In the genomic region with DNA sequence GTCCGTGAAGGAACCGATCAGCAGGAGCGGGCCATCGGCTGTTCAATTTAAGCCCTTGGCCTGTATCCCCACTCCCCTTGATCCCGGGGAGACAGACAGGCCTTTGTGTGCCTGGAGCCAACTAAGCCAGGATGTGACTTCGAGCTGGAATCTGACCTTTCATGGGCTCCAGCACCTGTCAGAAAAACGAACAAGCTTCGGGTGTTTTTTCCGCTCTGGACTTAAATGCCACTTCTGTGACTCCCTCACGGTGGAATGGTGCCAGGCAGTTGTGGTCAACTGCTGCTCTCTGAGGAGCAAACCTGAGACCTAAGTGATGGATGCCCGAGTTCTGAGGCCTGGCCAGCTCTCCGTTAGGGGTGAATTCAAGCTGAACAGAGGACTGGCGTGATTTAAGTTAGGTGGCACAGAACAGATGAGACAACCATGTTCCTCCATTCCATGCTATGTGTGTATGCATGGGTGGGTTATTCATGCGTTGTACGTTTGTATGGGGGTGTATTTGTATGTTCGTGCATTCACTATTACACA, we compare ENCODE assay signal across 10 mouse cellular contexts.
A peak's percentile ranks its signal among the peaks of the same experiment; 100 is the strongest.
DNase-seq lines count a peak whose midpoint lies in the region; ATAC-seq and TF ChIP-seq lines count a peak whose summit lies in the region.
"Had no signal": no experiment of that assay in that cellular context is flagged by ENCODE, and none has a peak within 500 bp of the region (broad histone marks: within the 10 kb centered on the region; RNA-seq: fewer than 3 reads in every experiment).

No protein-coding gene starts in this region.

- no peak overlapping the region for H3K9ac ChIP-seq in hindbrain, postnatal 0 days (replicated peaks; ENCODE audit: low read length)
- H3K9ac ChIP-seq: liver, embryonic 12.5 days had no signal

- H3K4me1 ChIP-seq in hindbrain, postnatal 0 days (ENCODE audit: insufficient read depth, low read length) = peaks cover 4% of the 10 kb centered on the region; the same call in 1 of the 2 replicates
- H3K4me1 ChIP-seq: liver, embryonic 12.5 days had no signal

- H3K27ac ChIP-seq in hindbrain, postnatal 0 days = 0 out of 2 replicates have a peak overlapping the region, but pooled peaks have one; percentile 11
- H3K27ac ChIP-seq: liver, embryonic 12.5 days had no signal

- H3K4me3 ChIP-seq in hindbrain, postnatal 0 days (ENCODE audit: low read length) = no peak overlapping the region
- H3K4me3 ChIP-seq: liver, embryonic 12.5 days had no signal

- H3K9me3 ChIP-seq in hindbrain, postnatal 0 days (ENCODE audit: low read length) = no peaks in the 10 kb centered on the region
- H3K9me3 ChIP-seq: liver, embryonic 12.5 days had no signal

- ATAC-seq in hindbrain, postnatal 0 days = peak; percentile 75
- ATAC-seq: liver, embryonic 12.5 days had no signal

- peak; percentile 51 to 71 for DNase-seq in cerebellum, postnatal 10 days
- no peak for DNase-seq in cerebellum, adult 18-20 months
- peak; percentile 41 for DNase-seq in testis, postnatal 10 days (ENCODE audit: low spot score)
- DNase-seq in testis, postnatal 14 days (ENCODE audit: low spot score) = no peak
- DNase-seq in hindbrain, postnatal 0 days (ENCODE audit: low spot score) = peak; percentile 67
- DNase-seq in spleen, postnatal 4 days (ENCODE audit: low spot score in 2 of 2) = no peak
- no peak for DNase-seq in urinary bladder, postnatal 36 days (ENCODE audit: low spot score in 2 of 2)
- no peak for DNase-seq in ovary, postnatal 14 days (ENCODE audit: low spot score)
- DNase-seq: B cell, adult 2 months had no signal

- no peak overlapping the region for H3K4me2 ChIP-seq in hindbrain, postnatal 0 days (ENCODE audit: low read depth, low read length)
- H3K4me2 ChIP-seq: liver, embryonic 12.5 days had no signal

- 29% methylated on average over 16 of the region's 16 CpGs for WGBS in hindbrain, postnatal 0 days

- TF ChIP-seq CTCF in hindbrain, postnatal 0 days (IDR thresholded peaks at IDR 0.05; ENCODE audit: low read depth) = no peak

- no peaks in the 10 kb centered on the region for H3K36me3 ChIP-seq in hindbrain, postnatal 0 days (ENCODE audit: insufficient read depth, low read length)
- H3K36me3 ChIP-seq: liver, embryonic 12.5 days had no signal

- H3K27me3 ChIP-seq in hindbrain, postnatal 0 days (ENCODE audit: insufficient read depth, low read length) = no peaks in the 10 kb centered on the region
- H3K27me3 ChIP-seq: liver, embryonic 12.5 days had no signal

Comparison
In these comparisons a context has a peak if more than half of its experiments do, and no peak if none do; other contexts are left out.
1. DNase-seq: peak in cerebellum, postnatal 10 days (2 of 2), testis, postnatal 10 days (single experiment) and hindbrain, postnatal 0 days (single experiment); none in cerebellum, adult 18-20 months (0 of 2), testis, postnatal 14 days (single experiment), spleen, postnatal 4 days (0 of 2), urinary bladder, postnatal 36 days (0 of 2) and ovary, postnatal 14 days (single experiment).